Mouse (Mus musculus) ES-E14 (cell line): ENCODE data around the gene Ago4.

Experiments
- ZC3H11A ChIP-seq: IDR thresholded peaks from 2 replicates; pipeline ENCODE4 v1.6.1; 2012; ENCODE audit warnings: low read depth, mild to moderate bottlenecking, inconsistent platforms, low read length, borderline replicate concordance
- ZNF384 ChIP-seq: IDR thresholded peaks from 2 replicates; pipeline ENCODE4 v1.6.1; 2012; ENCODE audit warnings: low read depth, low read length, inconsistent platforms

DNA sequence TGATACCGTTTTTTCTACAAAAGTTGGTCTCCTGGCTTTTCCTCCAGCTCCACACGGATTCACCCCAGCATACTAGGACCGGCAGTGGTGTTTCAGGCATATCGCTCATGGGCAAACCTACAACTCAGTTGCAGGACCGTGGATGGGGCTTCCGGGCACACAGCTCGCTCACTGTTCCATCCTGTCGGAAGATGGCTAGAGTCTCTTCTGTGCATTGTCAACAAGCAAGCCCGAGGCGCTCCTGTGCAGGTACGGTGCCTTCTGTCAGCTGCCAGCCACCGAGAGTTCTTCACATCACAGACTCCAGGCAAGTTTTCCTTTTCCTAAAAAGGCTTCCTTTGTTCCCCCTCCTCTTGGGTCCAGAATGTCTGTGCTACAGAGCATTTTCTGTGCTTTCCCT is 42.5 kb downstream of the Ago4 start:
- TF ChIP-seq ZC3H11A (no peak), ZNF384 (no peak)
